Comparison of ENCODE assay signal across 13 mouse cellular contexts in genomic region chr15:85209341-85209740, GRCm38 (mm10). TPM values are rescaled to one million over a fixed set of nuclear protein-coding genes. Genes with fewer than 3 reads are reported as not detected.
A peak's percentile ranks its signal among the peaks of the same experiment; 100 is the strongest.
DNase-seq lines count a peak whose midpoint lies in the region; ATAC-seq and TF ChIP-seq lines count a peak whose summit lies in the region.
"Had no signal": no experiment of that assay in that cellular context is flagged by ENCODE, and none has a peak within 500 bp of the region (broad histone marks: within the 10 kb centered on the region; RNA-seq: fewer than 3 reads in every experiment).

No protein-coding gene starts in this region.

- H3K4me1 ChIP-seq in liver, embryonic 14.5 days (replicated peaks; ENCODE audit: control insufficient read depth in 2 of 2, insufficient read depth in 2 of 2, low read length in 1 of 2), result no peaks in the 10 kb centered on the region
- peaks cover 10% of the 10 kb centered on the region for H3K4me1 ChIP-seq in liver, embryonic 11.5 days (replicated peaks; ENCODE audit: control insufficient read depth, insufficient read depth, low read length)
- no peaks in the 10 kb centered on the region; the same call in 1 of the 2 replicates for H3K4me1 ChIP-seq in stomach, postnatal 0 days (replicated peaks; ENCODE audit: control insufficient read depth, insufficient read depth)

- H3K27me3 ChIP-seq in liver, embryonic 14.5 days (ENCODE audit: control insufficient read depth, insufficient read depth, low read length), result peaks cover 7% of the 10 kb centered on the region
- H3K27me3 ChIP-seq in liver, embryonic 11.5 days (replicated peaks; ENCODE audit: control insufficient read depth, insufficient read depth, low read length), result peaks cover 16% of the 10 kb centered on the region; the same call in 1 of the 2 replicates
- no peaks in the 10 kb centered on the region for H3K27me3 ChIP-seq in stomach, postnatal 0 days (ENCODE audit: control insufficient read depth, insufficient read depth, low read length)
- H3K27me3 ChIP-seq: embryonic facial prominence, embryonic 15.5 days; hindbrain, embryonic 15.5 days had no signal

- no peaks in the 10 kb centered on the region for H3K36me3 ChIP-seq in liver, embryonic 14.5 days (replicated peaks; ENCODE audit: control insufficient read depth, insufficient read depth, low read depth)
- H3K36me3 ChIP-seq in liver, embryonic 11.5 days (ENCODE audit: control insufficient read depth, insufficient read depth, low read length), result no peaks in the 10 kb centered on the region
- no peaks in the 10 kb centered on the region for H3K36me3 ChIP-seq in stomach, postnatal 0 days (ENCODE audit: control insufficient read depth, insufficient read depth, low read length)
- H3K36me3 ChIP-seq: hindbrain, embryonic 15.5 days had no signal

- no peak for ATAC-seq in liver, embryonic 14.5 days (ENCODE audit: insufficient read depth)
- ATAC-seq in liver, embryonic 11.5 days (replicated peaks; ENCODE audit: low FRiP score), result no peak
- ATAC-seq in stomach, postnatal 0 days (ENCODE audit: low FRiP score, low TSS enrichment), result no peak
- ATAC-seq: activated CD4-positive, CD25-positive, alpha-beta regulatory T cell, adult 4 months had no signal

- H3K4me3 ChIP-seq in gastrocnemius, adult 2 months, result no peak overlapping the region
- no peak overlapping the region for H3K4me3 ChIP-seq in liver, embryonic 14.5 days (ENCODE audit: insufficient read depth in 1 of 2, low read depth in 2 of 2, low read length in 2 of 2)
- no peak overlapping the region for H3K4me3 ChIP-seq in liver, embryonic 11.5 days (ENCODE audit: low read depth, low read length)
- no peak overlapping the region for H3K4me3 ChIP-seq in stomach, postnatal 0 days (ENCODE audit: low read depth, low read length)
- H3K4me3 ChIP-seq: hindbrain, embryonic 15.5 days had no signal

- no peak for TF ChIP-seq POLR2A in brain, embryonic 14.5 days (IDR thresholded peaks at IDR 0.05; ENCODE audit: borderline replicate concordance, extremely low read depth, insufficient read depth, insufficient read length, poor library complexity, severe bottlenecking)

- H3K27ac ChIP-seq in gastrocnemius, adult 2 months, result no peak overlapping the region
- H3K27ac ChIP-seq in liver, embryonic 14.5 days, result no peak overlapping the region
- no peak overlapping the region for H3K27ac ChIP-seq in liver, embryonic 11.5 days (ENCODE audit: low read depth, low read length)
- H3K27ac ChIP-seq in stomach, postnatal 0 days (replicated peaks), result no peak overlapping the region; the same call in 1 of the 2 replicates
- H3K27ac ChIP-seq: embryonic facial prominence, embryonic 15.5 days; hindbrain, embryonic 15.5 days; macrophage had no signal

- TF ChIP-seq EP300 in liver, embryonic 14.5 days (IDR thresholded peaks at IDR 0.05; ENCODE audit: low read depth), result no peak
- no peak for TF ChIP-seq EP300 in stomach, postnatal 0 days (optimal IDR thresholded peaks at IDR 0.05)

- no peak overlapping the region for H3K9ac ChIP-seq in liver, embryonic 14.5 days (replicated peaks)
- H3K9ac ChIP-seq in liver, embryonic 11.5 days (ENCODE audit: low read depth, low read length), result no peak overlapping the region
- H3K9ac ChIP-seq in stomach, postnatal 0 days (ENCODE audit: low read length), result no peak overlapping the region
- H3K9ac ChIP-seq: embryonic facial prominence, embryonic 15.5 days; hindbrain, embryonic 15.5 days had no signal

- no peaks in the 10 kb centered on the region; the same call in 1 of the 2 replicates for H3K9me3 ChIP-seq in liver, embryonic 14.5 days (ENCODE audit: control insufficient read depth, low read length)
- peaks cover 4% of the 10 kb centered on the region; the same call in 1 of the 2 replicates for H3K9me3 ChIP-seq in liver, embryonic 11.5 days (ENCODE audit: control insufficient read depth, low read length)
- no peaks in the 10 kb centered on the region for H3K9me3 ChIP-seq in stomach, postnatal 0 days (ENCODE audit: control insufficient read depth, low read length)
- H3K9me3 ChIP-seq: embryonic facial prominence, embryonic 15.5 days; hindbrain, embryonic 15.5 days had no signal

- intact Hi-C loops in gastrocnemius, adult 2 months (cut with DNase I), result no loop called here
- intact Hi-C loops in gastrocnemius, postnatal 36 days (cut with DNase I), result no loop called here

- no peak for DNase-seq in gastrocnemius, adult 2 months
- DNase-seq in gastrocnemius, postnatal 36 days, result no peak
- DNase-seq in liver, embryonic 14.5 days (ENCODE audit: low read depth in 3 of 3, low spot score in 3 of 3), result no peak
- no peak for DNase-seq in liver, embryonic 11.5 days (ENCODE audit: low spot score)
- DNase-seq in brain, embryonic 14.5 days (ENCODE audit: low read depth), result no peak
- DNase-seq in stomach, postnatal 0 days (ENCODE audit: low spot score), result peak; percentile 54
- DNase-seq in embryo, embryonic 11 days, result no peak
- DNase-seq in gastrocnemius, adult 8-10 months (ENCODE audit: low spot score in 2 of 2), result no peak
- DNase-seq: right cerebral cortex, postnatal 25 days had no signal

- 64% methylated on average over 3 of the region's 3 CpGs for WGBS in liver, embryonic 14.5 days (ENCODE audit: insufficient replicate concordance)
- WGBS in liver, embryonic 11.5 days, result 73% methylated on average over 3 of the region's 3 CpGs
- 80% methylated on average over 3 of the region's 3 CpGs for WGBS in stomach, postnatal 0 days

- H3K4me2 ChIP-seq in liver, embryonic 14.5 days (ENCODE audit: low read depth), result no peak overlapping the region
- no peak overlapping the region for H3K4me2 ChIP-seq in liver, embryonic 11.5 days
- H3K4me2 ChIP-seq in stomach, postnatal 0 days (replicated peaks; ENCODE audit: low read depth), result no peak overlapping the region

- peak; percentile 40; the same call in 1 of the 2 replicates for TF ChIP-seq CTCF in gastrocnemius, adult 2 months (IDR thresholded peaks at IDR 0.05)
- peak; percentile 56 for TF ChIP-seq CTCF in liver, embryonic 14.5 days (IDR thresholded peaks at IDR 0.05; ENCODE audit: low read depth)
- TF ChIP-seq CTCF in brain, embryonic 14.5 days (IDR thresholded peaks at IDR 0.05; ENCODE audit: borderline replicate concordance, extremely low read depth, insufficient read depth, insufficient read length), result peak; percentile 46; the same call in 1 of the 2 replicates
- TF ChIP-seq CTCF in stomach, postnatal 0 days (IDR thresholded peaks at IDR 0.05; ENCODE audit: low read depth), result peak; percentile 67

RNA-seq across cellular contexts. Expression of gene Fbln1, which starts 3.6 kb away (rescaled TPM):
- 10 to 100 TPM in 1 of 2 experiments, 1 to 10 TPM in 1; 6.5 to 20.9 TPM for total RNA-seq in gastrocnemius, adult 2 months (2021)
- 1 to 10 TPM; 4.8 to 5.7 TPM for total RNA-seq in gastrocnemius, postnatal 36 days (2021)
- 5.2 and 5.4 TPM in 2 replicates for polyA plus RNA-seq in liver, embryonic 14.5 days (2012; rRNA removed)
- 4.9 and 6.0 TPM in 2 replicates for polyA plus RNA-seq in liver, embryonic 14.5 days (2014; fragmentation: Nextera tagmentation; extraction: Ambion mirVana)
- 57.6 and 60.2 TPM in 2 replicates for polyA plus RNA-seq in liver, embryonic 11.5 days (2014; fragmentation: Nextera tagmentation; extraction: Ambion mirVana)
- polyA plus RNA-seq in brain, embryonic 14.5 days (2012; rRNA removed), result 52.7 and 59.3 TPM in 2 replicates
- polyA plus RNA-seq in stomach, postnatal 0 days (2015; fragmentation: Nextera tagmentation; extraction: Ambion mirVana), result 109 and 112 TPM in 2 replicates
- 10 to 100 TPM in 1 of 4 experiments, 1 to 10 TPM in 3; 2.5 to 13.1 (median 5.3) TPM for total RNA-seq in gastrocnemius, adult 8-10 months (2022)
- polyA plus RNA-seq: macrophage had no signal
